Mouse (Mus musculus) effector memory CD4-positive, alpha-beta T cell, adult 7 months (primary cell): Measurements from ENCODE around the gene Krtap2-4. TPM values are rescaled to one million over a fixed set of nuclear protein-coding genes. Genes with fewer than 3 reads are reported as not detected.

Experiments used
- polyA plus RNA-seq: library from polyadenylated mRNA; unstranded; fragments of 100-300 nt; shearing (Covaris generic); gene quantifications from one replicate; pipeline ENCODE4 v1.2.1, GENCODE M21; 2017

Gene Krtap2-4
- polyA plus RNA-seq = not detected

GRCm38 (mm10) chr11:99614796-99615363 is at the start of gene Krtap2-4:
Gene Krtap2-4, minus strand, starts transcription at chr11:99614846.

DNA sequence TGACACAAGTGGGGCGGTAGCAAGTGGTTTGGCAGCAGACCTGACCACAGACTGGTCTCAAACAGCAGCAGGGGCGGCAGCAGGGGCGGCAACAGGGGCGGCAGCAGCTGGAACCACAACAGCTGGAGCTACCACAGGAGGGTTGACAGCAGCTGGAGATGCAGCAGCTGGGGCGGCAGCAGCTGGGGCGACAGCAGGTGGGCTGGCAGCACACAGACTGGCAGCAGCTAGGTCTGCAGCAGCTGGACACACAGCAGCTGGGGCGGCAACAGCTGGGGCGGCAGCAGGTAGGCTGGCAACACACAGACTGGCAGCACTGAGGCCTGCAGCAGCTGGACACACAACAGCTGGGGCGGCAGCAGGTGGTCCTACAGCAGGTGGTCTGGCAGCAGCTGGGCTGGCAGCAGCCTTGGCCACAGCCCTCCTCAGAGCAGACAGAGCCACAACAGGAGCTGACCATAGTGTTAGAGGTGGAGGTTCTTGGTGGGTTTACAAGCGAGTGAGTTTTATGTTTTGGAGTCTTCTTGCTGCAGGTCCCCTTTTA is 43.9 kb upstream of the Krtap2-4 start, which contains the start of gene Gm11563:
TSS of gene Gm11563 (minus strand) at position 494 of the 544 bp plus-strand sequence.

GRCm38 (mm10) chr11:99650136-99650535 is 35.5 kb upstream of the Krtap2-4 start, which contains the start of gene Gm11555:
Gene Gm11555, minus strand, starts transcription at chr11:99650236.

DNA sequence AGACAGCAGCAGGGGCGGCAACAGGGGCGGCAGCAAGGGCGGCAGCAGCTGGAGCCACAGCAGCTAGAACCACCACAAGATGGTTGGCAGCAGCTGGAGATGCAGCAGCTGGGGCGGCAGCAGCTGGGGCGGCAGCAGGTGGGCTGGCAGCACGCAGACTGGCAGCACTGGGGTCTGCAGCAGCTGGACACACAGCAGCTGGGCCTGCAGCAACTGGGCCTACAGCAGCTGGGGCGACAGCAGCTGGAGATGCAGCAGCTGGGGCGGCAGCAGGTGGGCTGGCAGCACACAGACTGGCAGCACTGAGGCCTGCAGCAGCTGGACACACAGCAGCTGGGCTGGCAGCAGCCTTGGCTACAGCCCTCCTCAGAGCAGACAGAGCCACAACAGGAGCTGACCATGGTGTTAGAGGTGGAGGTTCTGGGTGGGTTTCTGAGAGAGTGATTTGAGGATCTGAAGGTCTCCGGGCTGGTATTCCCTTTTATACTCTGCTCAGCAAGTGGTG is 29.0 kb upstream of the Krtap2-4 start, which contains the start of gene Krtap4-7:
TSS of gene Krtap4-7 (minus strand) at position 455 of the 505 bp plus-strand sequence.

DNA sequence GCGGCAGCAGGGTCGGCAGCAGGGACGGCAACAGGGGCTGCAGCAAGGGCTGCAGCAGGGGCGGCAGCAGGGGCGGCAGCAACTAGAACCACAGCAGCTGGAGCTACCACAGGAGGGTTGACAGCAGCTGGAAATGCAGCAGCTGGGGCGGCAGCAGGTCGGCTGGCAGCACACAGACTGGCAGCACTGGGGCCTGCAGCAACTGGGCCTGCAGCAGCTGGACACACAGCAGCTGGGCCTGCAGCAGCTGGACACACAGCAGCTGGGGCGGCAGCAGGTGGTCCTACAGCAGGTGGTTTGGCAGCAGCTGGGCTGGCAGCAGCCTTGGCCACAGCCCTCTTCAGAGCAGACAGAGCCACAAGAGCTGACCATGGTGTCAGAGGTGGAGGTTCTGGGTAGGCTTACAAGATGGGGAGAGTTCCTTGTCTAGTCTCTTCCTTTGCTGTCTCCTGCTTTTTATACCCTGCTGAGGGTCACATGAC is 20.0 kb upstream of the Krtap2-4 start, which contains the start of gene Krtap4-2:
TSS of gene Krtap4-2 (minus strand) at position 432 of the 482 bp plus-strand sequence.

GRCm38 (mm10) chr11:99628138-99628537 is 13.5 kb upstream of the Krtap2-4 start, which contains the start of gene Krtap4-1:
Gene Krtap4-1, minus strand, starts transcription at chr11:99628238.

GRCm38 (mm10) chr11:99620335-99620734 is 5.7 kb upstream of the Krtap2-4 start, which contains the start of gene Gm11562:
Gene Gm11562, minus strand, starts transcription at chr11:99620435.

GRCm38 (mm10) chr11:99610089-99610488 is 4.6 kb downstream of the Krtap2-4 start, which contains the start of gene Gm11937:
Gene Gm11937, minus strand, starts transcription at chr11:99610189.

DNA sequence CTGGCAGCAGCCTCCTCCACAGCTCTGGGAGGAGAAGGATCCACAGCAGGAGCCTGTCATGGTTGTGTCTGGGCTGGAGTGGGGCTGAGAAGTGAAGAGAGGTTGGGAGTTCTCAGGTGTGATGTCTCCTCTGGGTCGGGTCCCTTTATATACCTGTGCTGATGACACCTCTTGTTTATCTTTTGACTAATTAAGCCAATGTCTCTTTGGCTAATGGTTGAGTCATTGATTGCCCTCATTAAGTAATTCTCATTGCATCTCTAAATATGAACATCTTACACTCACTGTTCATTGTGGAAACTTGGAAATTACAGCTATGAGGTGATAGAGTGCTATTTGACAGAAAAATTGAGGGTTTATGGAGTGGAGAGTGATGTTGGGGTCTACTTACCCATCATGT is 11.4 kb downstream of the Krtap2-4 start, which contains the start of gene Gm11938:
TSS of gene Gm11938 (minus strand) at position 101 of the 400 bp plus-strand sequence.

GRCm38 (mm10) chr11:99597742-99598141 is 16.9 kb downstream of the Krtap2-4 start, which contains the start of gene Krtap9-3:
Gene Krtap9-3, minus strand, starts transcription at chr11:99598105.

GRCm38 (mm10) chr11:99590981-99591380 is 23.7 kb downstream of the Krtap2-4 start, which contains the start of gene Krtap1-3:
Gene Krtap1-3, minus strand, starts transcription at chr11:99591339.

DNA sequence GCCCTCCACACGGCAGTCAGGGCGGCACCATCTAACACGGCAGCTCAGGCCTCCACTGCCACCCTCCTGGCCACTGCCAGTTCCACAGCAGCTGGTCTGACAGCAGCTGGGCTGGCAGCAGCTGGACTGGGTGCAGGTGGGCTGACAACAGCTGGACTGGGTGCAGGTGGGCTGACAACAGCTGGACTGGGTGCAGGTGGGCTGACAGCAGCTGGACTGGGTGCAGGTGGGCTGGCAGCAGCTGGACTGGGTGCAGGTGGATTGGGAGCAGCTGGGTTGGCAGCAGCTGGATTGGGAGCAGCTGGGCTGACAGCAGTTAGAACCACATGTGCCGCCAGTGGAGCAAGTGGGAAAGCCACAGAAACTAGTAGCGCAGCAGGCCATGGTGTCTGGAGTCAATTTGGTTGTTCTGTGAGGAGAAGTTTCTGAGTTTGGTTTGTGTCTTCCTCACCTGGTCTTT is 31.4 kb downstream of the Krtap2-4 start, which contains the start of gene Krtap1-4:
TSS of gene Krtap1-4 (minus strand) at position 410 of the 460 bp plus-strand sequence.

GRCm38 (mm10) chr11:99580636-99581035 is 34.0 kb downstream of the Krtap2-4 start, which contains the start of gene Krtap1-5:
Gene Krtap1-5, minus strand, starts transcription at chr11:99581016.

GRCm38 (mm10) chr11:99566530-99566929 is 48.1 kb downstream of the Krtap2-4 start, which contains the start of gene Krtap3-1:
Gene Krtap3-1, minus strand, starts transcription at chr11:99566630.

Other genes starting within 250 kb of the Krtap2-4 start
- gene Krt28, start 239.9 kb downstream of the Krtap2-4 start, polyA plus RNA-seq = 0.26 TPM
- 10.1 TPM for gene Krt10, start 225.5 kb downstream of the Krtap2-4 start, polyA plus RNA-seq
- not detected for gene Krt12, start 192.6 kb downstream of the Krtap2-4 start, polyA plus RNA-seq
- gene Krt20, start 176.7 kb downstream of the Krtap2-4 start, polyA plus RNA-seq = 0.26 TPM
- gene Krt23, start 121.7 kb downstream of the Krtap2-4 start, polyA plus RNA-seq = not detected
- not detected for gene Krt39, start 93.5 kb downstream of the Krtap2-4 start, polyA plus RNA-seq
- gene Krt40, start 71.7 kb downstream of the Krtap2-4 start, polyA plus RNA-seq = not detected
- gene Krtap3-3, start 64.0 kb downstream of the Krtap2-4 start, polyA plus RNA-seq = not detected
- 0.74 TPM for gene Krtap3-2, start 58.0 kb downstream of the Krtap2-4 start, polyA plus RNA-seq
- not detected for gene Gm11939, start 55.4 kb downstream of the Krtap2-4 start, polyA plus RNA-seq
- gene Krtap3-1, start 48.2 kb downstream of the Krtap2-4 start, polyA plus RNA-seq = not detected
- gene Krtap1-5, start 33.8 kb downstream of the Krtap2-4 start, polyA plus RNA-seq = not detected
- gene Krtap1-4, start 31.2 kb downstream of the Krtap2-4 start, polyA plus RNA-seq = 0.90 TPM
- not detected for gene Krtap1-3, start 23.5 kb downstream of the Krtap2-4 start, polyA plus RNA-seq
- gene Krtap9-3, start 16.7 kb downstream of the Krtap2-4 start, polyA plus RNA-seq = not detected
- not detected for gene Gm11938, start 11.5 kb downstream of the Krtap2-4 start, polyA plus RNA-seq
- gene Gm11937, start 4.7 kb downstream of the Krtap2-4 start, polyA plus RNA-seq = not detected
- not detected for gene Gm11562, start 5.6 kb upstream of the Krtap2-4 start, polyA plus RNA-seq
- gene Krtap4-1, start 13.4 kb upstream of the Krtap2-4 start, polyA plus RNA-seq = not detected
- gene Krtap4-2, start 20.2 kb upstream of the Krtap2-4 start, polyA plus RNA-seq = not detected
- not detected for gene Krtap4-7, start 29.2 kb upstream of the Krtap2-4 start, polyA plus RNA-seq
- not detected for gene Gm11555, start 35.4 kb upstream of the Krtap2-4 start, polyA plus RNA-seq
- gene Gm11563, start 44.1 kb upstream of the Krtap2-4 start, polyA plus RNA-seq = not detected
- gene Krtap4-6, start 51.1 kb upstream of the Krtap2-4 start, polyA plus RNA-seq = not detected
- gene Gm14190, start 75.9 kb upstream of the Krtap2-4 start, polyA plus RNA-seq = not detected
- gene Gm14180, start 119.4 kb upstream of the Krtap2-4 start, polyA plus RNA-seq = not detected
- gene Gm11595, start 158.1 kb upstream of the Krtap2-4 start, polyA plus RNA-seq = not detected
- not detected for gene Krtap4-8, start 165.9 kb upstream of the Krtap2-4 start, polyA plus RNA-seq
- gene Krtap4-9, start 170.4 kb upstream of the Krtap2-4 start, polyA plus RNA-seq = not detected
- not detected for gene Gm11596, start 178.6 kb upstream of the Krtap2-4 start, polyA plus RNA-seq
- gene Gm11569, start 184.1 kb upstream of the Krtap2-4 start, polyA plus RNA-seq = not detected
- gene Gm11554, start 189.6 kb upstream of the Krtap2-4 start, polyA plus RNA-seq = not detected
- gene Krtap4-13, start 195.0 kb upstream of the Krtap2-4 start, polyA plus RNA-seq = not detected
- not detected for gene Gm11564, start 200.8 kb upstream of the Krtap2-4 start, polyA plus RNA-seq
- gene 2300003K06Rik, start 223.2 kb upstream of the Krtap2-4 start, polyA plus RNA-seq = not detected
- gene Krtap4-16, start 236.8 kb upstream of the Krtap2-4 start, polyA plus RNA-seq = not detected
- gene Gm11568, start 243.1 kb upstream of the Krtap2-4 start, polyA plus RNA-seq = not detected
- not detected for gene Gm11559, start 249.6 kb upstream of the Krtap2-4 start, polyA plus RNA-seq